Mouse (Mus musculus) cerebellum, adult 9-10 months (tissue): ENCODE measurements around the gene Pim2.

Source experiments
- DNase-seq: peaks from one replicate; pipeline ENCODE4 v3.0.0; 2022

Pim2 gene

DNA sequence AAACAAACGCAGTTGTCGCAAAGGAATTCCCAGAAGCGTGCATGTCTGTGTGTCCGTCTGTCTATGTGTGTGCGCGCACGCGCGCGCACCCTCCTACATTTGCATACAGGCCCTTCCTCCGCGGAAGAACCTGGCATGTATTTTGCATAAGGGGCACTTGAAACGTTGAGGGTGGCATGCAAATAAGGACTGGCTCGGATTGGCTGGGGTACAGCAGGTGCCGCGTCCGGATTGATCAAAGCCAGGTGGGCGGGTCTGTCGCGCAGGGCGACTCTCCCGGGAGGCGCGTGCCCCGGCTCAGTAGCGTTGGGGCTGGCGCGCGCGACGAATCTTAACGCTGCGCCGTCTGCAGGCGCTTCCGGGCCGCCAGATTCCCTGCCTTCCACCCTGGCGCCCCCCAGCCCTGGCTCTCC lies at the start of gene Pim2:
Gene Pim2, plus strand, starts transcription at position 256 of the 413 bp plus-strand sequence.
- peak; percentile 93 for DNase-seq

DNA sequence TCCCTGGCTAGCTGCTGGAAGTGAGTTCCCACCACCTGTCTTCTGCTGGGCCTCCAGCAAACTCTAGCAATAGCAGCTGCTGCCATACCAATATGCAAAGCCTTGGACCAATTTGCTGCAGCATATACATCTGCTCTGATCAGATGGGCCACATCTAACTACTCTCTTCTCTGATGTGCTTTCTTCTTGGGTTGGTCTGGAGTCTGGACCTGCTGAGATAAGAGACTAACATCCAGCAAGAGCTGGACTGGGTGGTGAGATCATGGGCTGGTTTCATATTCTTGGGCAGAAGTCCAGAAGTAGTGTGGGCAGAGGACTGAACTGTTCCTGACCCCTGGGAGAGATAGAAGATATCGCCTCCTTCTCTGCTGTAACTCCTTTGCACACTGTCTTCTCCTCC lies 40.9 kb upstream of the Pim2 start:
- no peak for DNase-seq

DNA sequence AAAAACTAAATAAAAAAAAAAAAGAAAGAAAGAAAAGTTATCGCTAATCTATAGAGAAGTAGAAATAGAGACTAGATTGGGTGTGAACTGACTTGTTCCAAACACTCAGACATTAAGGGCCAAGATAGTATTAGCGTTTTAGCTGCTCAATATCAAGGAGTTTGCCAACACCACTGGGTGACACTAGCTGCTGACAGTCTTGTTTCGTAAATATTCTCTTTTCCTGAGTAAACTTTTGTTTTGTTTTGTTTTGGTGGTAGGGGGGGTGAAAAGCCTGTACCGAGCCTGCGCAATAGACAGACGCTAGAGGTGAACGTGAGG lies 37.3 kb upstream of the Pim2 start:
- DNase-seq = no peak

DNA sequence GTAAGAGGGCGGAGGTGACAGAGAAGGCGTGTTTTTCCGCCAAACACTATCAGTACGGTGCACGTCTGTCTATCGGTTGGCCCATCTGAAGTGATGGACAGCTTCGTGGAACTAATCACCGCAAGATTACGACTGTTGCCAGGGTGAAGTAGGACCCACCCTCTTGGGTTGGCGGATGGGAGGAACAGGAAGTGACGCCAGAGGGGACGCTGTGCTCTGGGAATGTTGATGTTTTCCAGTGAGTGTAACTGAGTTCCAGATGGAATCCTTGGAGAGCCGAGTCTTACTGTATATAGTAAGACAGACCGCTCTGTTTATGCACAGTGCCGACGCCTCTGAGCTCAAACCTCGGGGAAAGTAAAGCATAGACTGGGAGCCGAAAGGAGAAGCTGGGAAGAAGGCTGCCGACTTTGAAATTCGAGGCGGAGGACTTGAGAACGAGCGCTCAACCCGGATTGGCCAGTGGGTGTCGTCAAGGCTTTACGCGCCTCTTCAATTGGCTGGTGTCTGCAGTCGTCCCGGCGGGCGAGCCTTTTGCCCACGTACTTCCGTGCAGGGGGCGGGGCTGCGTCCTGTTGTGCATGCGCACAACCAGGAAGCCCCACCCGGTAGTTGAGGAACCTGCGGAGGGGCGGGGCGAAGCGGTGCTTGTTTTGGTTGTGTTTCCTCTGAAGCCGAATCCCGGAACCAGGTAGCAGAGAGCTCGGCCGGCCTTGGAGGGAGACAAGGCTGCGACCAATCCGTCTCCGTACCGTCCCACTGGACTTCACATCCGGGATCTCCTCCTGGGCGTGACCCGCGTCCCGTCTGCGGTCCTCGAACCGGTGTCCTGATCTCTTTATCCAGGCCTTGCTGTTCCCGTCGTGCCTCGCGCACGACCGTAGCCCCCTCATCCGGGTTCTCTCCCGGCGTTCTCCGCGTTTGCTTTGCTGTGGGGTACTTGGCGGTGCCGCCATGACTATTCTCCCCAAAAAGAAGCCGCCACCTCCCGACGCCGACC lies 36.6 kb upstream of the Pim2 start, which contains the start of gene Otud5:
Gene Otud5, plus strand, starts transcription at position 202 of the 1,000 bp plus-strand sequence.
- peak; percentile 94 for DNase-seq

DNA sequence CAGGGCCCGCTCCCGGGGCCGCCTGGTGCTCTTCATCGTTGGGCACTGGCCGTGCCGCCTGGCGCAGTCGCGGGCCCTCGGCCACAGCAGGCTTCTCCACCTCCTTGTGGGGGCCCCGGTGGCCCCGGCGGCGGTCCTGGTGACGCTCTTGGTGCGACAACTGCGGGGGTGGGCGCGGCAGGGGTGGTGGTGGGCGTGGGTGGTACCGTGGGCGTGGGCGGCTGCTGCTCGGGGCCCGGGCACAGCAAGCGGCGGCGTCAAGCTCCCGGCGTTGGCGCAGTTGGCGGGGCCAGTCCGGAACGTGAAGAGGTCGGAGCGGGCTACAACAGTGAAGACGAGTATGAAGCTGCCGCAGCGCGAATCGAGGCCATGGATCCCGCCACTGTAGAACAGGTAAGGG lies 35.7 kb upstream of the Pim2 start:
- DNase-seq = peak; percentile 39

DNA sequence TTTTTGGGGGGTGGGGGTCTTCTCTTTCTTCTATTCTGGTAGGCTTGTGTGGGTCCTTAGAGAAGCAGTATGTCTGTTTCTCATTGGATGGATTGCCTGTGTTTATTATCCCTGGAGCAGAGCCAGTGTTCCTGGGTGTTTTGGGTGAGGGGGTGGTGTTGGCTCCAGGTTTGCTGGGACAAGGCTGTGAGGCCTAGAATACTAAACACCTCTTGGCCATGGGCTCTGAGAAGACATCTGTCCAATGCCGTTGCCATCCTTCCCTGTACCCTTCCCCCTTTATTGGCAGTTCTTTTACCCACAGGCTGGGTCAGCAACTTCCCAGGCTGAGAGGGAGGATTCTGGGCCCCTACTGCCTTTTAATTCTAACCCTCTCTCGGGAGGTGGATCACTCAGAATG lies 30.2 kb upstream of the Pim2 start:
- no peak for DNase-seq

DNA sequence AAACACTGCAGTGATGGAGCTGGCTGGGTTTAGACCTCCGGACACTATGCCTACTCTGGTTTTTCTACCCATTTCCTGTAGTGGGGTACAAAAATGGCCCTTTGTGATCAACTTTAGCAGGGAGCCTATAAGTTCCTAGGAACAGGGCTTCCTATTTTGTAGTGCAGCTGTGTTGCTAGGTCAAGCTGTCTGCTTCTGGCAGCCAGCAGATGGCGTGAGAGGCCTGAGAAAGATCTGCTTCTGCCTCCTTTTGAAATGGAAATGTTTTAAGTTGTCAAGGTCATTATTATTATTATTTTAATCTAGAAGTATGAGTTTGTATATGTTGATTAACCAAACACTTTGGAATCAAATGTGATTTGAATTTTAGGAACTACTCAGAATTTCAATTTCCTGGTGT lies 23.5 kb upstream of the Pim2 start:
- DNase-seq = peak; percentile 51

DNA sequence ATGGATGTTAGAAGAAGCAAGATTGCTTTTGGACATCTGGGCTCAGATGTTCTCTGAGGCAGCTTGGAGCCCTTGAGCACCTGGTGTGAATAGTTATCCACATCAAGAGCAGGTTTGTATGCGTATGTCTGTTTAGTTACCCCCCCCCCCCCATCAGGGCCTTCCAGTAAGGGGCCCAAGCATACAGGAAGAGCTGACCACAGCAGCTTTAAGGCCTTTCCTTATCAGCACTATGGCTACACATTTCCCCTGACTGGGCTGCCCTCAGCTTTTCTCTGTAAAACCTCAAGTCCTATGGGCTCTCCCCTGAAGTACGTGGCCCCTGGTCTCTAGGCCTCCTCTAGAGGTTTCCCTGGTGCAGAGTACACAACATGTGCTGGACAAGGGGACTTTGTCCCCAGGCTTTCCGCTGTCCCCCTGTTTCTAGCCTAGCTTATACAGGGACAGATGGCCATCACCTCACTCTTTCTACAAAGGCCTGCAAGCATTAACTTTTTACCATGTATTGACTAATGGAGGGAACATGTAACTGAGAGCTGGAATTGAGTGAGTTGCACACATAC lies 18.8 kb upstream of the Pim2 start:
- DNase-seq = no peak

DNA sequence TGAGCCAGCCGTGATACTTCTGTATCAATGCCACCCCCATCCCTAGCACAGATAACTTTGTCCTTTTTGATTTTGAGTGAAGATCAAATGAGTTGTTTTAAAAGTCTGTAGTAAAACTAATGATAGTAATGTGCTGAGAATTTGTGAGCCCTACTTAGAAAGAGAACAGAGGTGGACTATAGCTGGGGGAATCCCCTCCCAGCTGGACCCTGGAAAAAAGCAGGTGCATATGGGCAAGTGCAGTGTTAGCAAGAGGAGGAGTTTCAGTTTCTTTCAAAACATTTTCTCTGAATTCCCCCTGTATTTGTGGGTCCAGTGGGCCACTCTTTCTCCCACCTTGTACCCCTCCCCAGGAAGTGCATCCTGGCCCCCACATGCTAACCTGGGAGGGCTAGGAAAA lies 14.9 kb upstream of the Pim2 start:
- DNase-seq = no peak

DNA sequence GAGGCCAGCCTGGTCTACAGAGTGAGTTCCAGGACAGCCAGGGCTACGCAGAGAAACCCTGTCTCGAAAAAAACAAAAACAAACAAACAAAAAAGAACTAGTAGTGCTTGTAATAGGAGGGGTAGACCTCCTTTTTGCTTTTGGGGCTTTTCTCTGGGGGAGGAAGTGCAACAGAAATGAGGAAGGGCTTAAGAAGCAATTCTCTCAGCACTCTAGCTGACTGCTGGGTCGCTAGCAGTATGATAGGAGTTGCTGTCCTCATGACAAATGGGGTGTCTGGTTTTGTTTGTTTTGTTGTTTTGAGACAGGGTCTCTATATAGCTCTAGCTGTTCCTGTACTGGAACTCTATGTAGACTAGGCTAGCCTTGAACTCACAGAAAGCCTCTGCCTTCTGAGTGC lies 13.5 kb upstream of the Pim2 start:
- DNase-seq = no peak

DNA sequence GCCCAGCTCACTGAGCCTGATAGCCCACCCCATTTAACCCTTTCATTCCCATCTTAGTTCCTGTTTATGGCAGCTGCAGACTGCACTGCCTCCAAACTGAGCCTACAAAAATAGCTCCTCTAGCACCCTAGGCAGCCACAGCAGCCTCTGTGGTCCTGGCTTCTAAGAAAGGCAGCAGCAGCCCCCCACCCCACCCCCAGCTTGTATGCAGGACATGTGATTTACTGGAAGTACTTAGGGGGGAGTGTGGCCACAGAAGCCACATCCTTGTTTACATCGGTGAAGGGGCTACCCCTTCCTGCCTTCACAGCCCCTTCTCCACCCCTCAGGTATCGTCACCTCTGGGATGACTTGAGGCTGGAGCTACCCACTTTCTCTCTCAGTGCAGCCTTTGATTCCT lies 12.7 kb upstream of the Pim2 start:
- no peak for DNase-seq

DNA sequence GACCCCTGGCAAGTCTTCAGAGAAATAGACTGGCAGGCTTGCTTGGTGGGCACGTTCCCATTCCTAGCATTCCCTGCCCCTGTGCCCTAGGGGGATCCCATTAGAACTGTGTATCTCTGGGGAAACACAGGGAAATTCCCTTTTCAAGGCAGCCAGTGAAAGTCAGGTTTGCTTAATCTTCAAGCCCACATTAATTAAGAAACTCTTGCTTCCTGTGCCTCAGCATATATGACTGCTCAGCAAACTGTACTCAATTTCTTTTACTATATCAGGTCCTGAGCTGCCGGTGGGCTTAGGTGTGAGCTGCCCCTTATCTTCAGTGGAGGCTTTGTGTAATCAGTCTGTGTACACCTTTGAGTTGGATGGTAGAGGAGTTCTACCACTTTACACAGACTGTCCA lies 12.3 kb upstream of the Pim2 start:
- no peak for DNase-seq

DNA sequence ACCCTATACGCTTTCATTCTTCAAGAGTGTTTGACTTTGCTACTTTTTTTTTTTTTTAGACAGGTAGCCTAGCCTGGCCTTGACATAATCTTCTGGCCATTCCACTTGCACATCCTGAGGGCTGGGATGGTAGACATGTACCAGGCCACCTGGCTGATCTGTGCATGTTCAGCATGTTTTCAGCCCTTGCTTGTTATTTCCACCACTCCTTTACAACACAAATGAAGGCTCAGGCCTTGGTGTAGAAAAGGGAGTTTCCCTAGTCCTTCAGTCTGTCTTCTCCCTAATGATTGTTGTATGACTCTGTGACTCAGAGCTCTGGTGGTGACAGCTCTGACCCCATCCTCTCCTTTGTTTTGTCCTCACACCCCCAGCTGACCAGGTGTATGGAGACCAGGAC lies 10.9 kb upstream of the Pim2 start:
- DNase-seq = no peak

DNA sequence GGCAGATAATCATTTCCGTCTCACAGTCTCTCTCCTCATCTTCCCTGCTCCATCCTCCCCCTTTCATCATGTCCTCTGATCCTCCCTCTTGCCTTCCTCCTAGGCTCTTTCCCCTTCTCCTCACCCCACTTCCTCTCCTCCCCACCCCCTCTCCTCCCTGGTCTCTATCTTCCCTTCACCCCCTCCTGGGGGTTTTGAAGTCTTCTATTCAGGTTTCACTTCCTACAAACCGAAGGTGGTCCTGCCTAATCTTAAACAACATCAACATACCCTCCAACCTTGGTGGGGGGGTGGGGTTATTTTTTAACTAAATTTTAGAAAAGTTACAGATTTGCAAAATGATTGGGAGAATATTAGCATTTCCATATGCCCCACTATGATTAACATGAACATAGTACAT lies 9.6 kb upstream of the Pim2 start:
- DNase-seq = no peak

DNA sequence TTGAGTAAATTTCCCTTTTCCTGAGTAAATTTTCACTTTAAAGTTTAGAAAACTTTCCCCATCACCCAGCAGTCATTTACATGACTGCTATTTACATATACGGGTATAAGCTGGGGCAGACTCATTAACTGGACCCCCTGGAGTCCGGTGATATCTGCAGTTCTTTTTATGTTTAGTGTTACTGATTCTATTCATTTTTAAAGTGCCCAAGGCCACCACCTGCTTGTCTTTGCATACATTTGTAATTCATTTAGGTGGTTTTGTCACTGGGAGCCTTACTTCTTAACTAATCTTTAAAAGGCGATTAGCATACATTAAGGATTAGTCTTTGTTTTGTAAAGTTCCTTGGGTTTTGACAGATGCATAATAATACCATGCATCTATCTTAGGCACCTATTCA lies 8.2 kb upstream of the Pim2 start:
- no peak for DNase-seq

DNA sequence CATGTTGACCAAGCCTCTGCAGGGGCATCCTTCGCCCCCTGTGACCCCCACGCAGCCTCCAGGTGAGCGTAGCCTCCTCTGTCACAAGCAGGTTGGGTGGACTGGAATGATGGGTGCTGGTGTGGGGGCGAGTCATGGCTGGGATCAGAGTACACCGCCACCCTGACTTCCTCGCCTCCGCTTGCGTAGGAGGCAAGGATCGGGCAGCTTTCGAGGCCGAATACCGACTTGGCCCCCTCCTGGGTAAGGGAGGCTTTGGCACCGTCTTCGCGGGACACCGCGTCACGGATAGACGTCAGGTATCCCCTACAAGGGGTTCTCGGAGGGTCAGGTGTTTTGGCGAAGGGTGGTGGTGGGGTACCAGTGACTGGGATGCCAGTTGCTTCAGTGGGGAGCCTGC lies 433 bp downstream of the Pim2 start:
- peak; percentile 67 for DNase-seq

DNA sequence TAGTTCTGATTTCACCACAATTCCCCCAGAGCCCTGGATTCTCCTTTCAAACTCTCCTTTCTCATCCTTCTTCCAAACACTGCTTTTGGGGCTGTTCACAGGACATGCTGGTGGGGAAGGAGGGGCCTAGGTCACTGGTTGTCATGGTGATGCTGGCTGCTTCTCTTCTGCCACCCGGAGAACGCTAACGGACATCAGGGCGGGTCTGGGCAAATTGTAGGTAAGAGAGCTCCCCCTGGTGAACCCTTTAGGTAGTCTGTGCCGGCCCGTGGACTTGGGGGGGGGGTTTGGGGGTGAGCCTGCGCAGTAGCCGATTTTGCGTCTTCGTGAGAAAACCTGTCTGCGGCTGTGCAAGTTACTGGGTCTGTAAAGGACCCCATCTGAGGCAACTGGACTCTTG lies 1.8 kb downstream of the Pim2 start:
- peak; percentile 86 for DNase-seq

DNA sequence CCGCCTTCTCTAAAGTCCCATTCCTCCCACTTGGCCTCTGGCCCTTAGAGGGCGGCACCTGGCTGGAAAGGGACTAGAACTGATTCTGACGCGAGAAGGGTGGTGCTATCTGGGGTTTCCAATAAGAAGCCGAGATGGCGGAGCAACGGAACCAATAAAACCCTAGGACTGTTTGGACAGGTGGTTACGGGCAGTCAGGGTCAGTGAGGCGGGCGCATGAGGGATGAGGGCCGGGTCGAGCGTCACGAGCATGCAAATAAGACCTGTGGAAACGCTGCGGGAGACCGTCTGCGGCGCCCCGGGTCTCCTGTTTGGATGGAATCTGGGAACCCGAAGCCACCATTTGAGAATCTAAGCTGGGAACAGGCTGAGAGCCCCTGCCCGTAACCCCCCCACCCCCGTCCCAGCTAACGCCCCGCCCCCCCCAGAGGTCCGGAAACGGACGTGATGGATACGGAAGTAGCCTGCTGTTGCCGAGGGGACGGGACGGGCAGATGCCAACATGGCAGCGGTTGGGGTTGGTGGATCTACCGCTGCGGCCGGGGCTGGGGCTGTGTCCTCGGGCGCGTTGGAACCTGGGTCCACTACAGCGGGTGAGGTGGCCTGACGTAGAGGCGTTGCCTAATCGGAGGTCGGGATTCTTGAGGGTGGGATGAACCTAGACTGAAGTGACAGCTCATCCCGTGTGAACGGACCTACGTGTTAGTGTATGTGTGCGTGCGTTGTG lies 5.9 kb downstream of the Pim2 start, which contains the start of gene Slc35a2:
Gene Slc35a2, plus strand, starts transcription at position 188 of the 727 bp plus-strand sequence.
- DNase-seq = peak; percentile 92

DNA sequence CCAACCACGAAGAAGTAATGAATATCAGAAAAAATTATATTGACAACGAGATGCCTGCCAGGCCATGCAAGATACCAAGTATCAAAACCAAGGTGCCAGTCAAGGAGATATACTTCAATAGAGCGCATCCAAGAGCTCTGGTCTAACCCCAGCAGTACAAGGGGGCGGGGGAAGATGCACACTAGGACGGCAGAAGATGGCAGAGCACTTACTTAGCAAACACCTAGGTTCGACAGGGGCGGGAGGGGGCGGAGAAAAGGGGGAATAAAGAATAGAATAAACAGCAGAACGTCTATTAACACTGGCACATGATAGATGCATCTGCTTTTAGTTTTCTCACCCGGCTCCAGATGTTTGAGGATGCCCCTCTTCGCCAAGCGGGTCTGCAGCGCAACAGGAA lies 20.1 kb downstream of the Pim2 start:
- DNase-seq = peak; percentile 34

DNA sequence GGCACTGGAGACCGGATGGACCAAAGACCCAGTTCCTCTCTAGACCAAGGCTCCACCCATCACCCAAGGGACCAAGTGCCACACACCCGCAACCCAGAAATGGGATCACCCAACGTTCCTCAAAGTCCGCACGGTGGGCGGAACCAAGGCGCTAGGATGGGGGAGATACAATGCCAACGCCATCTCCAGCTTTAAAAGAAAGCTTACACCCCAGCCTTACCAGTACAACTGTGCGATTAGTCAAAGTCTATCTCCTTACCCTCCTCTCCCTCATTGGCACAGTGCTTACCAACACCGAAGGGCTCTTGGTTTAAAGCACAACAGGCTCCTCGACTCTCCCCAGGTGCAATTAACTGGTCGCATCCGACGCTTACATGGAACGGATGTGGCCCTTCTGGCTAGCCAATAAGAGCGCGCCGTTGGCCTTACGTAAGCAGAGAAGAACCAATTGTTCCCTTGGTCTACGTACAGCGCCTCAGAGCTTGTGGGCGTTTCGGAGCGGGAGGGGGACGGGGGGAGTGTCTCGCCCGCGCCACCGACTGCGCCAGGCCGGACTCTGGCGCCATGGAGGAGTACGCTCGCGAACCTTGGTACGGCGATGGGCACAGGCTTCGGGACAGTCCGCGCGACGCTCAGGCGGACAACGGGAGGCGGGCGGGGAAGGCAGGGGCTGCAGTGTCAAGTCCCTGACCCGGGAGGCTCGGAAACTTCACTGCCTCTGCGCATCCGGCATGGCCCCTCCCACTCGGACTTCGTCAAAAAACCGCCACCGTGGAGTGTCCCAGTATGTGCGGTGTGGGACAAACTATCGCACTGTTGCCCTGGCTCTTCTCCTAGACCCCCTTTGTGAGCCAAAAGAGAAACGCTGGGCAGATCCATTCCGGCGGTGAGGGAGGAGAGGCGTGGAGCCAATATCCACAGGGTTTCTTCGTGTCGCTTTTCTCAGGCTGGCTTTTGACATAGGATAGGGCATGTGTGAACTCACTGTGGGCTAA lies 21.1 kb downstream of the Pim2 start, which contains the start of the genes Pqbp1 and Timm17b:
Gene Pqbp1, minus strand, starts transcription at position 390 of the 995 bp plus-strand sequence.
Gene Timm17b, plus strand, starts transcription at position 478 of the 995 bp plus-strand sequence.
- DNase-seq = peak; percentile 92

DNA sequence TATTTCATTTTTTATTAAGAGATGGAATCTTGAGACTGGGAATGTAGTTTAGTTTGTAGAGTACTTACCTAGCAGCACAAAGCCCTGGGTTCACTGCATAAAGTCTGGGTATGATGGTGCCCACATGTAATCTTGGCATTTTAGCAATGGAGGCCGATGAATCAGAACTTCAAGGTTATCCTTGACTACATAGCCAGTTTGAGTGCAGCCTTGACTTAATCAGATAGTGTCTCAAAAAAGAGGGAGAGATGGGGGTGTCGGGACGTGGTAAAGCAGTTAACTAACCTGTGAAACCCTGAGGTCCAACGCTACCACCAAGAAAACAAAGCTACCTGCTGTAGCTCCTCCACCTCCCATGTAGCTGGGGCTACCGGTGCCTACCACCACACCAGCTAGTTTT lies 26.4 kb downstream of the Pim2 start:
- no peak for DNase-seq

DNA sequence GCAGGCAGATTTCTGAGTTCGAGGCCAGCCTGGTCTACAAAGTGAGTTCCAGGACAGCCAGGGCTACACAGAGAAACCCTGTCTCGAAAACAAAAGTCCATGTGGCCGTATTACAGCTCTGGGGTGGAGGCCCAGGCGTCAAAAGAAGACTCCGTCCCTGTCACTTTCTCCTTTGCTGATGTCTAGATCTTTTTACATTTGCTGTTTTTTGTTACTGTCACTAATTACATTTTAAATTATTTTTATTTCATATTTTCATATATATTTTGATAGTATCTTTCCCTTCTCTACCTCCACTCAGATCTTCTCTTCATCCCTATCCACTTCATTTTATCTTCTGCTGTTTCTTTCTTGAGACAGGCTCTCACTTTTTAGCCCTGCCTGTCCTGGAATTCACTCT lies 29.7 kb downstream of the Pim2 start, which contains the start of gene Gm10491:
Gene Gm10491, minus strand, starts transcription at position 101 of the 400 bp plus-strand sequence.
- DNase-seq = no peak
